Mouse (Mus musculus) spleen, postnatal 10 days (tissue): ENCODE data around the gene Scml4.

ENCODE experiments used
- DNase-seq, 2 experiments: peaks; one replicate each; pipeline ENCODE4 v3.0.0; 2021 to 2022; ENCODE audit warnings: low spot score in 2 of 2

Scml4 gene

DNA sequence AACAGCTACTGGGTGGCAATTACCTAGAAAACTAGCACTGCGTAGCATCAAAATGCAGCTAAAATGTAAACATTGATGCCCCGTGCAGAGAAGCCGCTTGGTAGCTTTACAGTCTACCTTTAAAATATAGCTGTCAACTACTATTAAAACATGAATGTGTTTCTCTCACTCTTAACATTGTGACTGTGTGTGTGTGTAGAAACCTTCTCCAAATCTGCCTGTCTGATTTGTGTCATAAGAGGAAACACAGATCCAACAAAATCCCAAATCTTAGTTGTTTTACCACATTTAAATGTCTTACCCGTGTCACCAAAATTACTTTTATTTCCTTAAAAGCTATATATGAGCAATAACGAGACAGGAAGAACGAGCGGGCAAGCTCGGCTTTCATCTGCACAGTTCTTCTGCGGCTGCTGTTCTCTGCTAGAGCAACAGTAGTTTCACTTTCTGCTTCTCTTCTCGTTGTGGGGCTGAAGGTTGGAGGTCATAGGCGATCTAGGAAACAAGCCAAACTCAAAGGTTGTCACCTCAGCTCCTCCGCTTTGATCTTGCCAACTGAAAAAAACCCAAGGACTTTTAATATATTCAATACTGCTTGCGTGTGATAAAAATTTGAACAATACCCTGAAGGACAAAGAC lies 2.1 kb downstream of the Scml4 start:
- peak in 1 of 2 experiments; percentile 55 for DNase-seq

DNA sequence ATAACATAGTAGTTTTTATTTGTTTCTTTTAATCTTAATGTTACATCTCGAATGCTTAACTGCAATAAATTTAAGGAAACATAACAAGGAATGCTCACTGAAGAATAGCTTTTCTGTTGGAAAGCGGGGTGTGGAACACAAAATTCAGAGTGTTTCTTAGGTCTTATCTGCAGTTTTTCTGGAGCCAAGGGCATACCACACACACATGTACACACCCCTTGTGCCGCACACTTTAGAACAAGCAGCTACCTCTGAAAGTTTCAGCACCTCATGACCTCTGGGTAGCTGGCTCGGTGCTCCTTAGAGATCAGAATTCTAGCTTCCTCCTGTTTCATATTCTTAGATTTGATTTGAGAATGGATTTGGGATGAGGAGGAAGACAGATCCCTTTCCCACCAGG lies 2.6 kb downstream of the Scml4 start:
- DNase-seq, result no peak

GRCm38 (mm10) chr10:42863621-42864391 lies 3.6 kb downstream of the Scml4 start:
- DNase-seq, result no peak

- no peak for DNase-seq
These were observed 4.5 kb downstream of the Scml4 start for GRCm38 (mm10) chr10:42864696-42865095.

- DNase-seq, result no peak
These were observed 8.2 kb downstream of the Scml4 start for GRCm38 (mm10) chr10:42868416-42868815.

GRCm38 (mm10) chr10:42869467-42869866 lies 9.3 kb downstream of the Scml4 start:
- no peak for DNase-seq

- no peak for DNase-seq
These were observed 12.3 kb downstream of the Scml4 start for GRCm38 (mm10) chr10:42872269-42873010.

GRCm38 (mm10) chr10:42873077-42873595 lies 13.0 kb downstream of the Scml4 start:
- no peak for DNase-seq

DNA sequence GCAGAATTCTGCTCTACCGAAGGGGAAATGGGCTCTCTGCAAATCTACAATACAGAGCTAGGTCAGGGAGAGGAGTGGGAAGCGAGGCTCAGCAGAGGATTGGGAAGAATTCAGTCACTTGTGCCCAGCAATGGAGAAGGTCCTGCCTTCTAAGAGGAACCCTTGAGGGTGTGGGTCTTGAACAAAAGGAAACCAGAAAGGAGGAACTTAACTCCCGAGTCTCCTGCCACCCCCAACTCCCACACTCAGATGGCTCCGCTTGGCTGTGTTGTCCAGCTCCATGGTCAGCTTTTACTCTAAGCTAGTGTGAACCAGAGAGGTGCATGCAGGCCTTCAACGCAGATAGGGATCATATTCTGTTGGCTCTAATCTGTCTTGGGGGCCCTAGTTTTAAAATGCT lies 16.0 kb downstream of the Scml4 start:
- no peak for DNase-seq

GRCm38 (mm10) chr10:42879269-42879681 lies 19.1 kb downstream of the Scml4 start:
- no peak for DNase-seq

DNA sequence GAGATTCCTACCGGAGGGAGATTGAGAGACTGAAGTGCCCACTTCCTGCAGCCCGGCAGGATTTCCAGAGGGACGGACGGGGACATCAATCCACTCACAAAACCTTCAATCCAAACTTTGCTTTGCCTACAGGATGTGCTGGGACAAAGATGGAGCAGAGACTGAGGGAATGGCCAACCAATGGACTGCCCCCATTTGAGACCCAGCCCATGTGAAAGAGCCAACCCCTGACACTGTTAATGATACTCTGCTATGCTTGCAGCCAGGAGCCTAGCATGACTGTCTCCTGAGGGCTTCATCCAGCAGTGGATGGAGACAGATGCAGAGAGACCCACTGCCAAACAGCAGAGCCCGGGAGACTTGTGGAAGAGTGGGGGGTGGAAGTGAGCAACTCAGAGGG lies 19.5 kb downstream of the Scml4 start:
- no peak for DNase-seq

- DNase-seq, result no peak
These were observed 26.9 kb downstream of the Scml4 start for GRCm38 (mm10) chr10:42887040-42887439.

DNA sequence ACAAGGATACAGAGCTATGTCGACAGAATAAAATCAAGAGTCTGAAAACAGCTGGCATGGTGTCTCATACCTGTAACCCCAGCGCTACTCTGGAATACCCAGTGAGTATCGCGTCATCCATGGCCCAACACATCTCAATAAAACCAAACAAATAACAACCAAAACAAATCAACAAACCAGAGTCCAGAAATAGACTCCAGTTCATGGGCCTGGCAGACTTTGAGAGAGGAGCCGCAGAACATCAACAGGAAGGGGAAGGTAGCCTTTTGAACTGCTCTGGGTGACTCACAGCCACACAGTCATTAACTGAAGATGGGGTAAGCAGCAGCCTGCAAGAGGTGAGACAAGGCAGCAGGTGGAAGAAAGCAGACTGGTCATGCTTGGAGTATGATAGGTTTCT lies 28.1 kb downstream of the Scml4 start:
- DNase-seq, result no peak

DNA sequence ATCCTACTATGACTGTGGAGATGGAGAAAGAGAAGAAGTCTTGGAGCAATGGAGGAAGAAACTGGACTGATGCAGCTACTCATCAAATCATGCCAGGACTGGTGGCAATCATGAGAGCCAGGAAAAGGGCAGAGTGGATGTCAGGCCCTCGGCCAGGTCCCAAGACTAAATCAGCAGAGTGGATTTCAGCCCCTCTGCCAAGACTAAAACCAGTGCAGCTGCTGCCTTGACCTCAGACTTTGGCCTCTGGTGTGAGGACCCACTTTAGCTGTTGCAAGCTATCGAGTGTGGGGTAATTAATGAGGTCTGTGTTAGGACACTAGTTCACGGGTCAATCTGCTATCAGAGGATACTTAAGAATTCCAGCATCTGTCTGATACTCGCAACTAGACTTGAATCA lies 30.2 kb downstream of the Scml4 start:
- DNase-seq, result no peak

GRCm38 (mm10) chr10:42892250-42892649 lies 32.1 kb downstream of the Scml4 start:
- no peak for DNase-seq

DNA sequence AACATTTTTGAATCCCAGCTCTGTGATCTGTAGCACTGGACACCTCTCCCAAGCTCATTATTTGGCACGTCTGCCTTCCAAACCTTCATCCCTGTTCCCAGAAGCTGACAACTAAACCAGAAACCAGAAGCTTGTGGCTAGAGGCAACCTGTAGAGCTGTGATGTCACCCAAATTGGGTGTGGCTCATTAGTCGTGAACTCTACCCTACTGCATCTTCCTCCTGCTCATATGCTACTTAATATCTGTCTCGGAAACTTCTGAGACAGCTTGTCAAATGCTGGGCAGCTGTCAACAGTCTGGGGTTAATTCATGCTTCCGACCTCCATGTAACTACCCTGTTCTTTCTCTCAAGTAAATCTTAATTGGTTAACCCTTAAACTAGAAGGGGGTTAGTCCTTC lies 32.8 kb downstream of the Scml4 start:
- DNase-seq, result no peak

DNA sequence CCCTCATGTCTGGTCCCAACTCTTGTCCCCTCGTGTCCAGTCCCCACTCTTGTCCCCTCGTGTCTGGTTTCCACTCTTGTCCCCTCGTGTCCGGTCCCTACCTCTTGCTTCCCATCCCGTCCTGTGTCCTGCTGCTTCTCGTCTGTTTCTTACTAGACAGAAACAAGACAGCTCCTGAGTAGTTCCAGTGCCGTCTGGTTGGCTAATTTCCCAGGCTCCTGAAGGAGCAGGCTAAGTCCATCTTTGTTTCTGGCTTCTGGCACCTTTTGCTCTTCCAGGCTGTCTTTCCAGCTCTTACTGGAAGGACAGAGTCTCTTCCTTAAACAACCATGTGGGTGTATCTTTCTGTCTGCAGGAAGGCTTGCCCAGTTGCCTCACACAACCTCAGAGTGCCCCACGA lies 33.7 kb downstream of the Scml4 start:
- no peak for DNase-seq

GRCm38 (mm10) chr10:42894263-42894662 lies 34.1 kb downstream of the Scml4 start:
- DNase-seq, result peak in 1 of 2 experiments; percentile 32

GRCm38 (mm10) chr10:42894696-42895095 lies 34.5 kb downstream of the Scml4 start:
- no peak for DNase-seq

DNA sequence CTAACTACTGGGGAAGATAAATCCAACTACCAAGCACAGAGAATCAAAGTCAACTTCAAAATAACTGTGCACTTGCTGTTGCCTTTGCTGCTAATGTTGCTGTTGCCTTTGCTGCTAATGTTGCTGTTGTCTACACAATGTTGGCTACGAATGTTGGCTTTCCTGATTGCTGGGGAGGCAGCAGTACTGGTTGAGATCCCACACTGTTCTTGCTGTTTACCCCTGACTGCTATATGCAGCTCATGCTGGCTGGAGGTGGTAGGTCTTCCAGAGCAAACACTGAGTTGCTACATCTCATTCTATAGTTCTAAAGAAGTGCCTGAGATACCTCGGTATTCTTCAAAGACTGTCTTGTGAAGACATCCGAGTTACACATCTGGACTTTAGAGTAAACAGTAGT lies 36.5 kb downstream of the Scml4 start:
- DNase-seq, result no peak

GRCm38 (mm10) chr10:42897166-42897565 lies 37.0 kb downstream of the Scml4 start:
- no peak for DNase-seq

DNA sequence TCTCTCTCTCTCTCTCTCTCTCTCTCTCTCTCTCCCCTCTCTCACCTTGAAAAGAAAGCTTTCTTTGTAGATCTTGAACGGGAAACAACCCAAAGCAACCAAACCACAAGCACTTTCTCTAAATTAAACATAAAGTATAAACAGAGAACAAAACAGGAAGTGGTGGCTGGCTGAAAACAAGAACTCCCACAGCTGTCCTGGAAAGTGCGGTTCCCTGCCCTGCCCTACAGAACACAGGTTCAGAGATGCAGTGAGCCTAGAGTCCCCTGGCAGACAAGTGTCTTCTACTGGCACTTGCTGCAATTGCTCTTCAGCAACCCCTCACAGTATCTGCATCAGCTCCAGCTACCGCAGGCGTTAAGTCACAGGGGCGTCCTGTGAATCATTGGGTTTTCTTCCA lies 37.5 kb downstream of the Scml4 start:
- peak in 1 of 2 experiments; percentile 63 for DNase-seq
